In the genomic region with DNA sequence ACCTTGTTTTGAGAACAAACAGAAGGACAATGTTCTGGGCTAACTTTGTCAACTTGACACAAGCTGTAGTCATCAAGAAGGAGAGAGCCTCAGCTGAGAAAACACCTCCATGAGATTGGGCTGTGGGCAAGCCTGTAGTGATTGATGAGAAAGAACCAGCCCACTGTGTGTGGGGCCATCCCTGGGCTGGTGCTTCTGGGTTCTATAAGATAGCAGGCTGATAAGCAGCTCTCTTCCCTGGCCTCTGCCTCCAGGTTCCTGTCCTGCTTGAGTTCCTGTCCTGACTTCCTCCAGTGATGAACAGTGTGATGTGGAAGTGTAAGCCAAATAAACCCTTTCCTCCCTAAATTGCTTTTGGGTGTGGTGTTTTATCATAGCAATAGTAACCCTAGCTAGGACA, we compare ENCODE assay signal across 30 mouse cellular contexts.
"Had no signal": no experiment of that assay in that cellular context is flagged by ENCODE, and none has a peak within 500 bp of the region (broad histone marks: within the 10 kb centered on the region; RNA-seq: fewer than 3 reads in every experiment).

No protein-coding gene starts in this region.

- H3K9ac ChIP-seq: heart, embryonic 12.5 days; heart, embryonic 13.5 days; heart, embryonic 15.5 days; hindbrain, embryonic 12.5 days; hindbrain, embryonic 13.5 days; hindbrain, embryonic 14.5 days; hindbrain, embryonic 15.5 days; intestine, embryonic 15.5 days; kidney, embryonic 15.5 days had no signal

- H3K4me3 ChIP-seq: heart, embryonic 12.5 days; heart, embryonic 13.5 days; heart, embryonic 15.5 days; hindbrain, embryonic 10.5 days; hindbrain, embryonic 12.5 days; hindbrain, embryonic 13.5 days; hindbrain, embryonic 15.5 days; intestine, embryonic 15.5 days; kidney, embryonic 15.5 days; layer of hippocampus, adult 2 months; left cerebral cortex, adult 2 months had no signal

- DNase-seq: heart, postnatal 10 days; heart, postnatal 14 days; heart, postnatal 36 days; heart, postnatal 4 days; kidney, adult 11 months; kidney, adult 18-20 months; kidney, adult 2 months; kidney, adult 8-10 months; kidney, adult 9 months; kidney, postnatal 10 days; kidney, postnatal 14 days; kidney, postnatal 25 days; kidney, postnatal 36 days; kidney, postnatal 4 days; layer of hippocampus, adult 9-11 months; layer of hippocampus, postnatal 36 days had no signal

- H3K36me3 ChIP-seq: heart, embryonic 12.5 days; heart, embryonic 13.5 days; heart, embryonic 15.5 days; hindbrain, embryonic 10.5 days; hindbrain, embryonic 12.5 days; hindbrain, embryonic 13.5 days; hindbrain, embryonic 15.5 days; intestine, embryonic 15.5 days; kidney, embryonic 15.5 days had no signal

- H3K27ac ChIP-seq: heart, embryonic 13.5 days; heart, embryonic 15.5 days; hindbrain, embryonic 10.5 days; hindbrain, embryonic 12.5 days; hindbrain, embryonic 13.5 days; hindbrain, embryonic 14.5 days; hindbrain, embryonic 15.5 days; hindbrain, postnatal 0 days; intestine, embryonic 15.5 days; kidney, embryonic 15.5 days; kidney, postnatal 0 days; layer of hippocampus, adult 2 months; left cerebral cortex, adult 2 months had no signal

- H3K27me3 ChIP-seq: heart, embryonic 12.5 days; heart, embryonic 13.5 days; heart, embryonic 15.5 days; hindbrain, embryonic 12.5 days; hindbrain, embryonic 13.5 days; hindbrain, embryonic 15.5 days; intestine, embryonic 15.5 days; kidney, embryonic 15.5 days had no signal

- H3K9me3 ChIP-seq: heart, embryonic 12.5 days; heart, embryonic 13.5 days; heart, embryonic 15.5 days; hindbrain, embryonic 10.5 days; hindbrain, embryonic 12.5 days; hindbrain, embryonic 13.5 days; hindbrain, embryonic 15.5 days; intestine, embryonic 15.5 days; kidney, embryonic 15.5 days had no signal
